Mouse (Mus musculus): ENCODE measurements around the gene Mllt6. TPM values are rescaled to one million over a fixed set of nuclear protein-coding genes. Genes with fewer than 3 reads are reported as not detected.
A peak's percentile ranks its signal among the peaks of the same experiment; 100 is the strongest.
"Not testable (repeated sequence)": the region's sequence is repeated elsewhere in the genome, so short reads cannot be mapped to it uniquely, and the experiment has no call there.

Mllt6 gene
- total RNA-seq, 2 experiments from 2014 or later = 32.2 to 32.4 TPM

DNA sequence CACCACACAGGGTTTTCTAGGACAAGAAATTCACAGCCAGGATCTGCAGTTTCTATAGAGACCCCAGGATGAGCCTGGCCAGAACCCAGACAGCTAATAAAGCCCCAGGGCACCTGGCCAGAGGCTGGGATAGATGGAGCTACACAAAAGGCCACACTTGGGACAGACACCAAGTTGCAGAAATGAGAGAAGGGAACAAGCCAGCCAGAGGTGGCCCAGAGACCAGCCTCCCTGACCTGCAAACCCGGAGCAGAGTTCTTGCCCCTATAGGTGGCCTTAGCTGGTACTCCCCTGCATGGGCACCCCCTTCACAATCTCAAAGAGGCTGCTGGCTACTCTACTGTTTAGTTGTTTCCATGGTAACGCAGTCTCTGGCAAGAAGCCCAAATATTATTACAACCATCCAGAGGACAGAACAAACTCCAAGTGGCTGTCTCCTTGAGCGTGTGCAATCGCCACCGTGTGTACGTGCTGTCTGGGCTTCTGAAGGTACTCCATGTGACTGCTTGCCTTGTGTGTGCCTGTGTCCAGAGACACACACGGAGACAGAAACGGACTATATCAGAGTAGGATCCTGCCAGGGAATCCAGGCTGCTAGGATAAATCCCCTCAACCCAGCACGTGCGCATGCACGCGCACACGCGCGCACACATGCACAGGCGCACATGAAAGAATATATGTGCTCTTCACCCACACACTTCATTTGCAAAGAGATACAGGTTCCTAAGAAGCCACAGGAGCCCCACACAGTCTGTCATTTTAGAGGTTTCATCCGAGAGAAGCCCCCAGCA lies 31.9 kb downstream of the Mllt6 start:
- DNase-seq = no peak

DNA sequence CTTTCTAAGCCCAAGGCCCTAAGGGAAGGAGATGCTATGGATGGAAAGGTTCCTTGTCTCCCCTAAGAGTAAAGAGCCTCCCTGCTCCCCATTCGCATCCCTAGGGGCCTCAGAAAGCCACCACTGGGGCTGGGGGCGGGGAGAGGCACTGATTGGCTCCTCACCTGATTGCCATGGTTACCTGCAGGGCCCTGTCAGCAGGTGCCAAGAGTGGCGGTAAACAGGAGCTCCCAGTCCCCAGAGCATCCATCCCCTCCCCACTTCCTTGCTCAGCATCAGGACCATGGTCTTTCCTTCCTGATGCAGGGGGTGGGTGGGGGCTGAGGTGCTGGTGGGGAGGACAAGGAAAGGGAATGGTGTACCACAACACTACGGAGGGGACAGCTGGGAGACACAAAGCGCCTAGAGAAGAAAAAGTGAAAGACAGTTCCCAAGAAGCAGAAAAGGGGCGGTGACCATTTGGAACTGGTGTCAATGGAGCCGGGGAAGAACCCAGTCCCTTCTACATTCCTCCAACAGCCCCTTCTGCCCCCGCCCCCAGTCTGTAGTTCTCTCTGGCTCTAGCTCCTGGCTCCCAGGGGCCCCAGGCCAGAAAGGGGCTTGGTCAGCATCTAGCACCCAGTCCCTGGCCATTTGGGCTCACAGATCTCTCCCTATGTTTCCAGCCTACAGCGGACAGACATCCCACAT lies 32.6 kb downstream of the Mllt6 start:
- no peak for DNase-seq

DNA sequence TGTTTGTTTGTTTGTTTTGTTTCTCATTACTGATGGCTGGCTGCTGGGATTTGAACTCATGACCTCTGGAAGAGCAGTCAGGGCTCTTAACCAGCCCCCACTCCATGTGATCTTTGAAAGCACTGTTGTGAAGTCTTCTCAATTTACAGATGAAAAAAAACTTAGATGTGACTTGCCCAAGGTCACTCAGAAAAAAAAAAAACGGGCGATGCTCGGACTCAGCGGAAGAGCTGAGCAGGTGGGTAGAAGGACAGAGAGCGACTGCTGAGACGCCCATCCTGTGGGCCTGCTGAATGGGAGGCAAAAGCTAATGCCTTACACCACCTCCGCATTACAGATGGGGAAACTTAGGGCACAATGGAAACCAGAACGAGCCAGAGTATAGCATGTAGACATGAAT lies 33.5 kb downstream of the Mllt6 start:
- no peak for DNase-seq

GRCm38 (mm10) chr11:97697199-97697890 lies 34.1 kb downstream of the Mllt6 start:
- DNase-seq = no peak

DNA sequence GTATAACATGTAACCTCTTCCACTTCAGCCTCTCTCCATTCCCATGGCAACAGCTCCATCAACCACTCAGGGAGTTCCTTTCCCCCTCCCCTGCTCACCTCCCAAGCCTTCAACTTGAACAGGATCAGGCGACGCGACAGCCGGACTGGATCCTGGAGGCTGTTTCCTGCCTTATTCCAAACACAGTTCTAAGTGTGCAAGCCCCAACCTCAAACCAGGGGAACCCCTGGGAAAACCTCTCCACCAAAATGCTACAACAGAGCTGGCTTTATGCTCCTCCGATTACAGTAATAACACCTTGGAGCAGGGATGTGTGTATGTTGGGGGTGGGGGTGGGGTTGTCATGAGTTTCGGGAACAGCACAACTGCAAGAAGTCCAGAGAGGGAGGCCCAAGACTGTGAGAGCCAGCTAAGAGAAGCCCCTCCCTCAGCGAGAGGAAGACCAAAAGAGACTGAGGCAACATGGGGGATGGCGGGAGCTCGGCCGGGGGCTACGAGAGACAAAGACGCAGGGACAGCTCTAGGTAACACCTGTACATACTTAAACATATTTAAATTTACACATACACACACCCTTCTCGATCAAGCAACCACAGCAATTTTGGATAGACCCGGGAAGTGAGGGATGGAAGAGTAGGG lies 34.8 kb downstream of the Mllt6 start:
- no peak for DNase-seq

DNA sequence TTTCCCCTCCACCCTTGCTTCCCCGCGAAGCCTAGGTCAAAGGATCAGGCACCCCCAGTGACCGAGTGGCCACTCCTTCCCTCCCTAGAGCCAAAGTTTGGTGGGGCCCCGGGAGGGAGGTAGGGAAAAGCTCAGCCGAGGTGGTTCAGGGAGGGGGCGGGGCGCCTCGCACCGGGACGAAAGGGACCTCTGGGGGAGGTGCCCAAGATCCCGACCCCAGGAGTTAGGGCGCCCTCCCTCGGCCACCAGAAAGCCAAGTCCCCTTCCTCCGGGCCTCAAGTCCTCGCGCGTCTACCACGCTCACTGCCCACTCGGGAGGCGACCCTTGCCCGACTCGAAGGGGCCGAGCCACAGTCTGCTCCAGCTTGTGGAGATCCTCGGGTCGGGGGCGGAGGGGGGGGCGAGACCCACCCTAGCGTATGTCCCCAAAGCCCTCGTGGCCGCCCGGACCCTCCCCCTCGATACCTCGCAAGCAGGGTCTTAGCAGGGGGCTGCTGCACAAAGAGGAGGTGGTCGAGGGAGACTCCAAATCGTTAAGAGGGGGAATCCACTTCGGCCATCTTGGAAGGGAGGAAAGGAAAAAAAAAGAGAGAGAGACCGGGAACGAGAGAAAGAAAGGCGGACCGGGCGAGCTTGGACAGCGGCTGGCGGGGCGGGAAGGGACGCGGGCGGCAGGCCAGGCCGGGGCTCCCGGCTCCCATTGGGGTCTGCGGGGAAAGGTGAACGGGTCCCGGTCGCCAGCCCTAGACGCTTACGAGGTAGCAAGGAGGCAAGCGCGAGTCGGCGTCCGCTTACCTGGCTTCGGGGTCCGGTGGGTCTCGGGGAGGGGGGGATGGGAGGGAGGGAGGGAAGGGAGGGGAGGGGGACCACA lies 35.8 kb downstream of the Mllt6 start:
- DNase-seq = peak; percentile 83

DNA sequence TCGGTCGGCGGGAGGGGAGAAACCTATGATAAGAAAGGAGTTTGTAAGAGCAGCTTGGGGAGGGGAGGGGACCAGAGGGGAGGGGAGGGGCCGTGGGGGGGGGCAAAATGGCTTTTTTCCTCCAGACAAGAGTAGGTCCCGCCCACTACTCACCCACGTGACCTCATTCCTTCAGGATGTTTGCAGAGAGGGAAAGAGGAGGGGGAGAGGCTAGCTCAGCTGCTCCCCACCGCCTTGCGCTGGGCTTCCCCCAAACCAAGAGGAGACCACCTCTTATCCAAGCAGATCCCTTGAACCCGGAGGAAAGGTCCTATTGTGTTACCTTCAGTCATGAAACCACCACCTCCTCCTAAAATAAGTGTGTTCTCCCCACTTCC lies 36.4 kb downstream of the Mllt6 start:
- peak; percentile 80 for DNase-seq

DNA sequence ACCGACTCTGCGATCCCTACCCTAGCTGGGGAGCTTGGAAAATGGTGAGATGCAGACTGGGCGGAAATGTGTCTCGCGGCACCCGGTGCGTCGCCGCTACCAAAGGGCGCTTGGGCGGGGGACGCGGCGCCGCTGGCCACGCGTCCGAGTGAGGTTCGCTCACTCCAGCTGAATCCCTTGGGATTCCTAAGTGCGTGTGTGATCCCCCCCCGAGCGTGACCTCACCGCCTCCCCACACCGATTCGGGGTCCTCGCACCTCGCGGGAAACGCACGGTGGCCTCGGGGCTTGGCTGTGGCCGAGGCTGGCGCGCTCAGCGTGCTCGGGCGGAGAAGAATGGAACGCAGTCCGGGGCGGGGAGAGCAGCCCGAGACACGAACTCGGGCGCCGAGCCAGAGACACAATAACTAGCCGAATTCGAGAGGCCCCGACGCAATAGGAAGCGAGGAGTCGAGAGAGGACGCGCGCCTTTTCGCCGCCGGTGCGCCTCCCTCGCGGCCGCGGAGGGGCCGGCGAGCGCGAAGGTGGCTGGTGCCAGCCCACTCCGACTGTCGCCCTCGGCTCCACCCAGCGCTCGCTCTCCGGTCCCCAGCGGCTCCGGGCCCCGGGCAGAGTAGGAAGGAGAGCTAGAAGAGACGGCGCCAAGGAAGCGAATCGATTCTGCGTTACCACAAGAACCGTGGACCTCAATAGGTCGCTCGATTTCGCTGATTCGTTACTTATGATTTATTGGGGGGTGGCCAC lies 37.0 kb downstream of the Mllt6 start, which contains the start of gene Pcgf2:
Pcgf2 (minus strand) TSS at position 495 of the 743 bp plus-strand sequence.
- DNase-seq = peak; percentile 88

GRCm38 (mm10) chr11:97700746-97701580 lies 37.7 kb downstream of the Mllt6 start:
- no peak for DNase-seq

DNA sequence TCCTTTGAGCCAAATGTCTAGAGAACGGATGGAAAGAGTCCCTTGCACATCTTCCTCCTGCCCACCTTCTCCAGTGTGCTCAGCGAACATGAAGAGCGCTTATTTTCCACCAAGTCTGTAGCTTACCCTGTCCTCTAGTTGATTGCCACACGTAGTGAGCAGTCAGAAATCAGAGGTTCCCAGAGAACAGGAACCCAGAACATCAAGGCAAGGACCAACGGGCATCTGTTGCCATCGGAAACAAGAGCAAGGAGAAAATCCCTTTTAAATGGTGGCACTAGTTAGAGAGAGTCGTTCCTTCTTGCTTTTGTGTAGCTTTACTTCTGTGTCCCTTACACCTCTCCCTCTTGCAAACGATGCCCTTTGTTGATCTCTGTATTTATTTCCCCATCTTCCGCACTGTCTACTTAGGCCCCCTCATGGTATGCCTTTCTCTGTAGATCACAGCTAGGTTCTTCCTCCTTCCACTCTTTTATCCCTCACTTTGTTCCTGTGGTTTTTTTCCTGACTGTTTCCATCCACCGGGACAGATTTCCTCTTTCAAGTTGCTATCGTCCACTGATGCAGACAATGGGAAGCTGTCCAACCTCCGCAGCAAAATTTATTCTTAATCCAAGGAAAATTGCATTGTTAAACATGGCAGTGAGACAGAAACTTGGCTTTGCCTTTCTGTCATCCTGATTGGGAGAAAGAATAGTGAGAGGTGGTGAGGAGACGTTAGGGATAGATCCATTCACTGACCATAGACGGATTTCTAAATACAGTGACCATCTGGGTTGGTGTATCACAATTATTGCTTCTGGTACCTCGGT lies 38.6 kb downstream of the Mllt6 start:
- no peak for DNase-seq

GRCm38 (mm10) chr11:97702393-97702745 lies 39.2 kb downstream of the Mllt6 start:
- DNase-seq = peak; percentile 89

DNA sequence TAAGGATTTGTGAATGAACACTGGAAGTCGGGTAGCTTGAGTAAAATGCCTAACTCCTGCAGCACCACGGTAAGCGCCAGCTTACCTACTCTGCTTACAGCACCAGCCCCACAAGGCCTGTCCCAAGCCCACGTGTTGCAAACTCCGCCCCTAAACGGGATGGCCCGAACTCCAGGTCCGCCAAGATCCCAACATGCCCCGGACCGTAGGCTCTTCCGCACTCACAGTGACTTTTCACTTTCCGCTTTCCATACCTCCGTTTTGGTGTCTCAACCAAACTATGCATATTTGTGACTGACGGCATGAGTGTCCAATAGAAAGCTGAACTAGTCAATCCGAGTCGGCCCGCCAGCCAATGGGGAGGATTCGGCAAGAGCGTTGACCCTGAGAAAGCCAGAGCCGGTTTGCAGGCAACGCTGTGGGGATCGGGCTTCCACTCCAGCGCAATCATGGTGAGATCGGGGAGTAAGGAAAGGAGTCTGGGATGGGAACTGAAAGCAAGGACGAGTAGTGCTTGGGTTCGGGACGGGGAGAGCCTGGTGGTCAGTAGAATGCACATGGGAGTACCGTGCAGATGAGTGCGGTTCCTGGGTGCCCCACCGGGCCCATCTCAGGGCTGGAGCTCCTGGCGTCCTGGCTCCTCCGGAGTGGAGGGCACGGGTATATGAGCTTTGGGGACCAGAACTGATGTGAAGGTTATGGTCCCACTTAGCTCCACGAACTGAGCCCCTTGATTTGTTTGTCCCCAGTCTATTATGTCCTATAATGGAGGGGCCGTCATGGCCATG lies 40.0 kb downstream of the Mllt6 start, which contains the start of gene Psmb3:
Psmb3 (plus strand) TSS at position 361 of the 788 bp plus-strand sequence.
- DNase-seq = peak; percentile 95

DNA sequence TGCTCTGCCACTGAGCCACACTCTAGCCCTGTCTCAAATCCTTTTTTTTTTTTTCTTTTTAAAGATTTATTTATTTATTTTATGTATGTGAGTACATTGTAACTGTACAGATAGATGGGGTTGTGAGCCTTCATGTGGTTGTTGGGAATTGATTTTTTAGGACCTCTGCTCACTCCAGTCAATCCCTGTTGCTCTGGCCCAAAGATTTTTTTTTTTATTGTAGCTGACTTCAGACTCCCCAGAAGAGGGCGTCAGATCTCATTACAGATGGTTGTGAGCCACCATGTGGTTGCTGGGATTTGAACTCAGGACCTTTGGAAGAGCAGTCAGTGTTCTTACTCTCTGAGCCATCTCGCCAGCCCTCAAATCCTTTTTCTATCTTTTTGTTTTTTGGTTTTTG lies 46.9 kb downstream of the Mllt6 start:
- DNase-seq = not testable (repeated sequence)

- DNase-seq = no peak
Observed at GRCm38 (mm10) chr11:97711200-97711900, 48.1 kb downstream of the Mllt6 start.

- DNase-seq = no peak
Observed at GRCm38 (mm10) chr11:97712286-97712685, 49.1 kb downstream of the Mllt6 start.

DNA sequence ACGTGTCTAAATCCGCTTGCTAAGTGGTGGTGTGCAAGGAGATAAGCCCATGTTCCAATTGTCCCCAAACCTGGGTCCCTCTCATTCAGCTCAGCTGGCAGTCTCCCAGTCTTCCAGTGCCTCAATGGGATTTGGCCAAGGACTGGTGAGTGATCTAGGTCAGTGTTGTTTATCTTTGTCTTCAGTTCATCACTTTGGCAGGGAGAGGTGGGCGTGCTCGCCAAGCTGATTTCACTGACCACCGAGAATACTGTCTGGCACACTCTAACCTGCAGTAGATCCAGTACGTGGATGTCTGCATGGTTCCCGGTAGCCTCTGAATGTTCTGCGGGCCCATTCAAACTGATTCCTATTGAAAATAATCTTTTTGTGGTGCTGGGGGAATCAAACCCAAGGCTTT lies 50.7 kb downstream of the Mllt6 start:
- DNase-seq = no peak

- DNase-seq = no peak
Observed at GRCm38 (mm10) chr11:97714356-97714755, 51.1 kb downstream of the Mllt6 start.
